Mouse (Mus musculus) limb, embryonic 10.5 days (tissue): ENCODE measurements at regions not wholly inside any gene's neighbourhood (a gene's known extent, or its start where the extent isn't known, plus 50 kb on each side); places are given as distances from the start of the nearest gene placed in this dataset.
A peak's percentile ranks its signal among the peaks of the same experiment; 100 is the strongest.

Experiments
- DNase-seq: peaks from one replicate; pipeline ENCODE4 v3.0.0-alpha.2; 2017; ENCODE audit warnings: low spot score
- H3K27ac ChIP-seq: fragments of 300-500 bp; sonication (generic); 2 replicates; pipeline ENCODE4 v1.5.1; 2016; ENCODE audit warnings: mild to moderate bottlenecking
- H3K27me3 ChIP-seq: fragments of 300-500 bp; sonication (generic); 2 replicates; pipeline ENCODE4 v1.6.1; 2016; ENCODE audit warnings: low read depth, mild to moderate bottlenecking; ENCODE audit not compliant: poor library complexity, severe bottlenecking
- H3K36me3 ChIP-seq: fragments of 300-500 bp; sonication (generic); 2 replicates; pipeline ENCODE4 v1.6.1; 2016; ENCODE audit warnings: mild to moderate bottlenecking, moderate library complexity
- H3K4me1 ChIP-seq: fragments of 300-500 bp; sonication (generic); 2 replicates; pipeline ENCODE4 v1.6.1; 2016
- H3K4me3 ChIP-seq: fragments of 300-500 bp; sonication (generic); 2 replicates; pipeline ENCODE4 v1.5.1; 2016; ENCODE audit warnings: mild to moderate bottlenecking, moderate library complexity
- H3K9me3 ChIP-seq: fragments of 300-500 bp; sonication (generic); replicated peaks from 2 replicates; pipeline ENCODE4 v1.6.1; 2016; ENCODE audit warnings: mild to moderate bottlenecking
- WGBS: fragments of 180-500 bp; shearing (Covaris S2); methylation state at CpG from one replicate; pipeline ENCODE4 v1.1.7; 2016; 5-methylcytosine and 5-hydroxymethylcytosine counted together

- no peak for DNase-seq
- Histone ChIP-seq H3K9me3 (no peaks in the 10 kb centered on the region), H3K27me3 (no peaks in the 10 kb centered on the region), H3K36me3 (no peaks in the 10 kb centered on the region), H3K4me1 (no peaks in the 10 kb centered on the region), H3K27ac (no peak overlapping the region), H3K4me3 (no peak overlapping the region)
- 86% methylated on average over 1 of the region's 1 CpGs for WGBS
Measured at GRCm38 (mm10) chr2:128452582-128452981, 138.4 kb upstream of the Spdye4c start.

DNA sequence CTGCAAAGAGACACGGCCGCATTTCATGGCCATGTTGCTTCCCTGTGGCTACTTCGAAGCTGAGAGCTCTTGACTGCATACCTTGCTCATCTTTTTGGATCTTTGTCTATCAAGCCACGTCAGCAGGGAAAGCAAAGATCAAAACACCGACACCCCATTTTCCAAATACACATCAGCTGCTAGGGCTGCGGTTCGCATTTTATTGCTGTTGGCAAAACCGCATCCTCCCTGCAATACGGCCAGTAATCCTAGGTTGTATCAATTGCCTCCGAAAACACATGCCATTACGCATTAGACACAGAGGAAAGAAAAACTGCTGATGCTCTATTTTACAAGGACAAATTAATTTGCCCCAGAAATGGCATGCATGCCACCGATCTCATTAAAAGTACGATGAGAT, 136.5 kb upstream of the Spdye4c start:
- H3K36me3 ChIP-seq, result no peaks in the 10 kb centered on the region
- WGBS, result 89% methylated on average over 13 of the region's 13 CpGs
- no peak overlapping the region for H3K27ac ChIP-seq
- H3K4me1 ChIP-seq, result no peaks in the 10 kb centered on the region
- no peak overlapping the region for H3K4me3 ChIP-seq
- no peak for DNase-seq
- H3K9me3 ChIP-seq, result no peaks in the 10 kb centered on the region
- H3K27me3 ChIP-seq, result no peaks in the 10 kb centered on the region

- no peak overlapping the region for H3K27ac ChIP-seq
- no peak overlapping the region for H3K4me3 ChIP-seq
- 82% methylated on average over 6 of the region's 6 CpGs for WGBS
- H3K4me1 ChIP-seq, result no peaks in the 10 kb centered on the region
- no peaks in the 10 kb centered on the region for H3K9me3 ChIP-seq
- H3K27me3 ChIP-seq, result no peaks in the 10 kb centered on the region
- no peaks in the 10 kb centered on the region for H3K36me3 ChIP-seq
- DNase-seq, result no peak
Measured at GRCm38 (mm10) chr2:128457591-128458209, 133.3 kb upstream of the Spdye4c start.

GRCm38 (mm10) chr2:128465214-128465984, 125.6 kb upstream of the Spdye4c start:
- Histone ChIP-seq H3K27ac (no peak overlapping the region), H3K4me1 (peaks cover 31% of the 10 kb centered on the region), H3K27me3 (no peaks in the 10 kb centered on the region), H3K4me3 (no peak overlapping the region), H3K36me3 (no peaks in the 10 kb centered on the region), H3K9me3 (no peaks in the 10 kb centered on the region)
- 91% methylated on average over 6 of the region's 6 CpGs for WGBS
- DNase-seq, result no peak

- Histone ChIP-seq H3K27me3 (no peaks in the 10 kb centered on the region), H3K27ac (no peak overlapping the region), H3K36me3 (no peaks in the 10 kb centered on the region), H3K4me1 (peaks cover 38% of the 10 kb centered on the region), H3K4me3 (no peak overlapping the region), H3K9me3 (no peaks in the 10 kb centered on the region)
- WGBS, result 92% methylated on average over 8 of the region's 8 CpGs
- DNase-seq, result no peak
Measured at GRCm38 (mm10) chr2:128467490-128468245, 123.3 kb upstream of the Spdye4c start.

DNA sequence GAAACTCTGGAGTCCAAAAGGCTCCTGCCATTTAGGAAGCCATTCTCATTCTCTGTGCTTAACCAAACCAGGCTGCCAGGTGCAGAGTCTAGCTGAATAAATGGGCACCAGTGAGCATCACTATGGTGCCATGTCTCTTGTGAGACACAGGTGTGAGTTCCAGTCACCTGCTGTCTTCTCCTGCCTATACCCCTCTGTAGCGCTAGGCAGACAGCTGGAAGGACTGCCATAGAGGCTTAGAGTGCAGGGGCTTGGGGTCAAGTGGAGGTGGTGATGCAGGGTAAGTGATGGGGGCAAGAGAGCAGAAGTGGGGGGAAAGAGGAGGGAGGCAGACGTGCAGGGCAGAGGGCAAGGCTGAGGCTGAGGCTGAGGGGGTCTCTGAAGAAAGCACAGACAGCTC, 122.7 kb upstream of the Spdye4c start:
- H3K36me3 ChIP-seq, result no peaks in the 10 kb centered on the region
- no peak for DNase-seq
- H3K9me3 ChIP-seq, result no peaks in the 10 kb centered on the region
- no peak overlapping the region for H3K4me3 ChIP-seq
- no peak overlapping the region for H3K27ac ChIP-seq
- WGBS, result 57% methylated on average over 2 of the region's 2 CpGs
- H3K27me3 ChIP-seq, result no peaks in the 10 kb centered on the region
- H3K4me1 ChIP-seq, result peaks cover 40% of the 10 kb centered on the region

DNA sequence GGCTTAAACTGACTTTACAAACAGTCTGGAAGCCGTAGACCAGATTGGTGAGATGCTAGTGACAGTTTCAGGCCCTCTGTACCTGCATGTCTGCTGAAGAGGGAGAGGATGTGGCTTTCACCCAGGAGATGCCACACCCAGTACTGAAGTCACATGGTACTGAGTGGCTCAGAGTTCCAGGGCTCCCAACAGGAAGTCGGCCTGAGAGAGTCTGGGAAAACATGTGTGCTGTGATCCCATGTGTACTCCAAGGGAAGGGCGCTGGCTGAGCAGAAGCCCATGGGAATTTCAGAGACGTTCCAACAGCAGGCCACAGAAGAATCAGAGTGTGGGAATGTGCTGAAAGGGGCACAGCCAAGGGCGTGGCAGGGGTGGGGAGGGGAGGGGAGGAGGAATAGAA, 120.7 kb upstream of the Spdye4c start:
- DNase-seq, result no peak
- H3K27me3 ChIP-seq, result no peaks in the 10 kb centered on the region
- 79% methylated on average over 5 of the region's 5 CpGs for WGBS
- peaks cover 38% of the 10 kb centered on the region for H3K4me1 ChIP-seq
- peak overlapping the region; percentile 21; the same call in 1 of the 2 replicates for H3K27ac ChIP-seq
- H3K4me3 ChIP-seq, result no peak overlapping the region
- no peaks in the 10 kb centered on the region for H3K36me3 ChIP-seq
- no peaks in the 10 kb centered on the region for H3K9me3 ChIP-seq

DNA sequence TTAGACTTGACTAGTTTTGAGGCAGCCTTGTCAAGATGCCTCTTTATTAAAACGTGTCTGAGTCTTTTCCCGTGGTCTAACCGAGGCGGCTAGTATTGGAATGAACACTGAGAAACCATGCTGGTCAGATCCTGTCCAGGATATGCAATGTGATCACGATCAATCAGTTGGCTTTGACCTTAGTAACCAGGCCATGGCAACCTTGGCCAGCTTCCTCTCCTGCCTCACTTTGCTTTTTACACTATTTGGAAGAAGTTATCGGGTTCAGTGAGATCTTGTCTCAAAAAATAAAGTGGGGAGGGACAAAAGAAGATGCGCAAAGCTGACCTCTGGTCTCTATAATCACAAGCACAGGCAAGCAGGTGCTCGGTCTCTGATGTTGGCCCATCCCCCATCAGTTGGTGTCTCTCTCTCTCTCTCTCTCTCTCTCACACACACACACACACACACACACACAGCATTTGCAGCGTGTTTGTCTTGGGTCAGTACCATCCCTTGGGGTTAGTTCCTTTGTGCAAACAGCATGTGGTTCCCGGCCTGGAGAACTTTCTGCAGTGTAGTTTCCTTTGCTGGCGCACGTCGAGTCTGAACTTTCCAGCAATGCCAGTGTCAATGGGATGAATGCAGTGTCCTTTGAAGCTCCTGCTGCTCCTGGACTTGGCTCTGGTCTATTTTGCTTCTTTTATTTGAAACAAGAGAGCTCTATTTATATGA, 117.6 kb upstream of the Spdye4c start:
- Histone ChIP-seq H3K4me3 (no peak overlapping the region), H3K9me3 (no peaks in the 10 kb centered on the region), H3K27ac (no peak overlapping the region), H3K36me3 (no peaks in the 10 kb centered on the region), H3K4me1 (peaks cover 20% of the 10 kb centered on the region), H3K27me3 (no peaks in the 10 kb centered on the region)
- 83% methylated on average over 13 of the region's 13 CpGs for WGBS
- no peak for DNase-seq

- 93% methylated on average over 7 of the region's 7 CpGs for WGBS
- Histone ChIP-seq H3K4me3 (no peak overlapping the region), H3K36me3 (no peaks in the 10 kb centered on the region), H3K27me3 (no peaks in the 10 kb centered on the region), H3K9me3 (no peaks in the 10 kb centered on the region), H3K27ac (no peak overlapping the region), H3K4me1 (peaks cover 14% of the 10 kb centered on the region)
- DNase-seq, result no peak
Measured at GRCm38 (mm10) chr2:128473997-128474396, 117.0 kb upstream of the Spdye4c start.

DNA sequence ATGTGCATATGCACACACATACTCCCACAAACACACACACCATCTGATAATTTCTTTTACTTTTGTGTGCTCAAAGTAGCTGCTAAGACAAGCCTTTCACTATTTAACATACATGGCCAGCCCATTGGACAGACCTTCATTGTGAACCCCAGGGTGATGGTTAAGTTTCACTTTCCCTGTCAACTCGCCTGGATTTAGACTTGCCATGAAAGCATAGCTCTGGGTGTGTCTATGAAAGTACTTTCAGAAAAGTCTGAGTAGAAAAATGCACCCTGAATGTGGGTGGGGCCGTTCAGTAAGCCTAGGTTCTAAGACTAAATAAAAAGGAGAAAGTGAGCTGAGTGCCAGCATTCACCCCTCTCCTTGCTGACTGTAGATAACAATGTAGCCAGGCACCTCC, 113.8 kb upstream of the Spdye4c start:
- Histone ChIP-seq H3K4me3 (no peak overlapping the region), H3K27ac (no peak overlapping the region), H3K4me1 (peaks cover 6% of the 10 kb centered on the region), H3K36me3 (no peaks in the 10 kb centered on the region), H3K9me3 (no peaks in the 10 kb centered on the region), H3K27me3 (no peaks in the 10 kb centered on the region)
- WGBS, result 80% methylated on average over 2 of the region's 2 CpGs
- no peak for DNase-seq

DNA sequence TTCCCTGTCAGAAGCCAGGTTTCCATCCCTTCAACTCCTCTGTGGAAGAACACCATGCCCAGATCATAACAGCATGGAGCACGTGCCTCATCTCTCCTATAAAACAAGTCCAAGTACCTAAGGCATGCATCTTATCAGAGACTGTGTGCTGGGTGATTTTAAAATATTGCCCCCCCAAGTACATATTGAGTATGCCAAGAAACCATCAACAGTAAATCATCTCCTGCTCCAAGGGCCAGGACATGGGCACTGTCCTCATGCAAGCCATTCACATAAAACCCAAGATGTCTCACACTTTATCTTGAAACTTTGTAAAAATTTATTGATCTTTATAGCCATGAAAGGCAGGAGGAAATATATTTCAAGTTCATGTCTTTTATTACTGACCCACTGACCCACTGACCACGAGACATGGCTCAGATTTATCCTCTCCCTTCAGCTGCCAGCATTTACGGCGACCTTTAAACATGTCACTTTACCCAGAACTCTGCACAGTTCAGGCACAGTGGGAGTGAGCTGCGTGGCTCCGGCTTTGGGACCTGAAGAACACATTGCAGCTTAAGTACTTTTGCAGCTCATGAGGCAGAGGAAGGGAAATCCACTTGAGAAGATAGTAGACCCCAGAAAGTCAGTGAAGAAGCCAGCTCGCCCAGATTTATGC, 99.7 kb upstream of the Spdye4c start:
- WGBS, result 67% methylated on average over 7 of the region's 7 CpGs
- H3K4me1 ChIP-seq, result no peaks in the 10 kb centered on the region
- no peak overlapping the region for H3K27ac ChIP-seq
- no peaks in the 10 kb centered on the region for H3K36me3 ChIP-seq
- H3K27me3 ChIP-seq, result no peaks in the 10 kb centered on the region
- no peaks in the 10 kb centered on the region for H3K9me3 ChIP-seq
- DNase-seq, result no peak
- no peak overlapping the region for H3K4me3 ChIP-seq

- no peak overlapping the region for H3K27ac ChIP-seq
- no peaks in the 10 kb centered on the region; the same call in 1 of the 2 replicates for H3K4me1 ChIP-seq
- 88% methylated on average over 5 of the region's 5 CpGs for WGBS
- H3K4me3 ChIP-seq, result no peak overlapping the region
- no peaks in the 10 kb centered on the region for H3K27me3 ChIP-seq
- DNase-seq, result no peak
- no peaks in the 10 kb centered on the region for H3K36me3 ChIP-seq
- no peaks in the 10 kb centered on the region for H3K9me3 ChIP-seq
Measured at GRCm38 (mm10) chr2:128493871-128494270, 97.1 kb upstream of the Spdye4c start.
